Mouse (Mus musculus) heart, embryonic 14.5 days (tissue): ENCODE data around the gene Nxf1. TPM values are rescaled to one million over a fixed set of nuclear protein-coding genes. Genes with fewer than 3 reads are reported as not detected.

ENCODE experiments used
- ATAC-seq: fragments of 200-750 bp; cut with Nextera tagmentation; 2 replicates; pipeline ENCODE4 v1.8.0; 2017; ENCODE audit warnings: low read depth, moderate TSS enrichment; ENCODE audit not compliant: insufficient number of reproducible peaks, insufficient read depth, low FRiP score
- H3K27ac ChIP-seq, 2 experiments: fragments of 200-500 bp in 1 of 2; fragments of 300-500 bp in 1 of 2; sonication (generic) in 1 of 2; replicated peaks in 1 of 2; 2 replicates each; pipeline ENCODE4 v1.5.1; 2012 to 2014; ENCODE audit warnings: low read depth in 2 of 2, low read length in 2 of 2, control low read depth in 1 of 2, mild to moderate bottlenecking in 1 of 2, mixed read lengths in 1 of 2; ENCODE audit not compliant: control insufficient read depth in 1 of 2, insufficient read depth in 1 of 2
- H3K27me3 ChIP-seq: fragments of 300-500 bp; sonication (generic); 2 replicates; pipeline ENCODE4 v1.6.1; 2014; ENCODE audit warnings: mild to moderate bottlenecking, low read length, control low read depth; ENCODE audit not compliant: control insufficient read depth, insufficient read depth
- H3K36me3 ChIP-seq: fragments of 300-500 bp; sonication (generic); 2 replicates; pipeline ENCODE4 v1.6.1; 2014; ENCODE audit warnings: mild to moderate bottlenecking, control low read depth, low read length, mixed read lengths; ENCODE audit not compliant: control insufficient read depth, insufficient read depth
- H3K4me1 ChIP-seq, 2 experiments: fragments of 200-500 bp in 1 of 2; fragments of 300-500 bp in 1 of 2; sonication (generic) in 1 of 2; 2 replicates each; pipeline ENCODE4 v1.6.1; 2012 to 2014; ENCODE audit warnings: low read length in 2 of 2, control low read depth in 1 of 2, mixed read lengths in 1 of 2; ENCODE audit not compliant: control insufficient read depth in 2 of 2, insufficient read depth in 2 of 2
- H3K4me2 ChIP-seq: fragments of 300-500 bp; sonication (generic); 2 replicates; pipeline ENCODE4 v1.6.1; 2014; ENCODE audit warnings: mild to moderate bottlenecking, low read length
- H3K4me3 ChIP-seq, 2 experiments: fragments of 200-500 bp in 1 of 2; fragments of 300-500 bp in 1 of 2; sonication (generic) in 1 of 2; 2 replicates each; pipeline ENCODE4 v1.5.1; 2012 to 2014; ENCODE audit warnings: low read length in 2 of 2, mild to moderate bottlenecking in 2 of 2, control low read depth in 1 of 2, low read depth in 1 of 2, moderate library complexity in 1 of 2; ENCODE audit not compliant: control insufficient read depth in 1 of 2, insufficient read depth in 1 of 2
- H3K9ac ChIP-seq: fragments of 300-500 bp; sonication (generic); 2 replicates; pipeline ENCODE4 v1.6.1; 2014; ENCODE audit warnings: mild to moderate bottlenecking, low read length
- H3K9me3 ChIP-seq: fragments of 300-500 bp; sonication (generic); 2 replicates; pipeline ENCODE4 v1.6.1; 2016; ENCODE audit warnings: low read length, control low read depth; ENCODE audit not compliant: control insufficient read depth
- WGBS: fragments of 180-500 bp; shearing (Covaris S2); extraction: QIAGEN DNeasy Blood & Tissue Kit; methylation state at CpG from one replicate; pipeline ENCODE4 v1.1.7; 2014; 5-methylcytosine and 5-hydroxymethylcytosine counted together
- polyA plus RNA-seq: library from polyadenylated mRNA; unstranded; fragments of >200 nt; fragmentation: Nextera tagmentation; extraction: Ambion mirVana; gene quantifications from 2 replicates; pipeline ENCODE4 v1.2.1, GENCODE M21; 2014

Gene Nxf1
- polyA plus RNA-seq, 1 experiment from 2014 or later, result 105 TPM

DNA sequence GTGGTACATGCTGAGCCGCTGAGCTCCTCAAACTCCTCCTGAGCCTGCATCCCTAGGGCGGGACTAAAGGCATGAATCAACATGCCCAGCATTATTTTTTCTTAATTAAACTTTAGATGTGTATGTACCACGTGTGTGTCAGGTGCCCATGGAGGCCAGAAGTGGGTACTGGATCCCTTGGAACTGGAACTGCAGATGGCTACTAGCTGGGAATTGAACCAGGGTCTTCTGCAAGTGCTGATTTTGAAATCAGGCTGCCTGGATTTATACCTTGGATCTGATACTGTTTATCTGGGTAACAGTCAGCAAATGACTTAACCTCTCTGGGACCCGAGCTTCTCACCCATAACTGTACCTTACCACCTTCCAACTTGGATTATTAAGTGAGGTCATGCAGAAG lies 34.9 kb upstream of the Nxf1 start:
- Histone ChIP-seq H3K4me2 (peak overlapping the region; percentile 88), H3K4me1 (peaks cover 2 to 29% of the 10 kb centered on the region in 2 experiments; a peak in 3 of 4 replicates), H3K9ac (peak overlapping the region; percentile 87), H3K27ac (peak overlapping the region in 1 of 2 experiments; percentile 95; a peak in 2 of 4 replicates), H3K9me3 (no peaks in the 10 kb centered on the region), H3K36me3 (peaks cover 29% of the 10 kb centered on the region), H3K27me3 (no peaks in the 10 kb centered on the region), H3K4me3 (peak overlapping the region in 1 of 2 experiments; percentile 73; a peak in 2 of 4 replicates)
- no peak for ATAC-seq
- 66% methylated on average over 4 of the region's 4 CpGs for WGBS

DNA sequence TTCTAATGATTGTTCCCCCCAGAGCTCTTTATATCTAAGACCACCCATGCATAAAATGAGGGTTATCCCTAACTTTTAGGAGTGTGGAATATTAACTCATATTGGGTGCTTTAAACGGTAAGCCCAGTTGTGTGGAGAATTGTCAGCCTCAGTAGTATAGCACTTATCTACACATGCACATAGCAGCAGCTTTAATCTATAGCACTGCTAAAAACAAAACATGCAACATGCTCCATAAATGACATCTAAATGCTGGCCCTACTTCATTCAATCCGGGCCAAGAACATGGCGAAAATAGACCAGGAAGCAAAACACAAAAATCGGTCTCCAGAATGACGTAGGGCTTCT lies 34.3 kb upstream of the Nxf1 start:
- no peaks in the 10 kb centered on the region for H3K27me3 ChIP-seq
- H3K4me2 ChIP-seq, result peak overlapping the region; percentile 88
- peak overlapping the region; percentile 95 to 99 for H3K27ac ChIP-seq
- no peak for ATAC-seq
- H3K4me3 ChIP-seq, result peak overlapping the region; percentile 73 to 89
- 0% methylated on average over 5 of the region's 5 CpGs for WGBS
- peaks cover 2 to 29% of the 10 kb centered on the region in 2 experiments; a peak in 3 of 4 replicates for H3K4me1 ChIP-seq
- H3K9me3 ChIP-seq, result no peaks in the 10 kb centered on the region
- H3K9ac ChIP-seq, result peak overlapping the region; percentile 87
- peaks cover 30% of the 10 kb centered on the region for H3K36me3 ChIP-seq

DNA sequence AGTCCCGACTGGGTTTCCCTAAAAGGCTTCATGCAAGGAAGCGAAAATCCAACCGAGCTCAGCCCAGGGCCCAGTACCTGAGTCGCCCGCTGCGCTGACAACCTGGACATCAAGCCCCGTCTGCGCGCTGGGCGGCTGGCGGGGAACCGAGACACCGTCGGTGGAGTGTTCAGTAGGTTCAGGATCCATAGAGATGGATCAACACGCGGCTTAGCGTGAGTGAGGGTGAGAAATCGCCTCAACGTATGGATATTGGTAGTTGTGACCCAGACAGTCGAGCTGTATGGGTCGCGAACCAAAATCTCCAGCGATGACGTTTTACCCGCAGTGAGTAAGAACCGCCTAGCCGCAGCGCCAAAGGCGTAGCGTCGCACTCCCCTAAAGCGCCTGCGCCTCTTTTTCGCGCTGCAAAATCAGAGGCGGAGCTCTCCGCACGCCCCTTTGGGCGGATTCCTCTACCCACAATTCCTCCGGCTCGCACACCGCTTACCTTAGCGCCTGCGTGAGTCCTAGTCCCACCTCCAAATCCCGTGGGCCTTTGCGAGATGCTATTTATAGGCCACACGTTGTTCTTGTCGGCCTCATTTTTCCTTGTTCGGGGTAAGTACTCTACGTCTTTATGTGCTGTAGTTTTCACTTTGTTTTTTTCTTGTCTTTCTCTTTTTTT lies 33.8 kb upstream of the Nxf1 start, which contains the start of gene Slc3a2:
Gene Slc3a2, minus strand, starts transcription at position 463 of the 667 bp plus-strand sequence.
- H3K4me3 ChIP-seq, result peak within 1 kb of the TSS; percentile 73 to 91
- H3K36me3 ChIP-seq, result peaks cover 30% of the 10 kb centered on the region
- peak within 1 kb of the TSS; percentile 95 to 99 for H3K27ac ChIP-seq
- no peaks in the 10 kb centered on the region for H3K9me3 ChIP-seq
- H3K4me2 ChIP-seq, result peak within 1 kb of the TSS; percentile 88
- peak within 1 kb of the TSS; percentile 95 for H3K9ac ChIP-seq
- H3K27me3 ChIP-seq, result no peaks in the 10 kb centered on the region
- peak; percentile 96 for ATAC-seq
- peaks cover 2 to 29% of the 10 kb centered on the region in 2 experiments; a peak in 3 of 4 replicates for H3K4me1 ChIP-seq
- under 1% methylated on average over 50 of the region's 50 CpGs for WGBS

DNA sequence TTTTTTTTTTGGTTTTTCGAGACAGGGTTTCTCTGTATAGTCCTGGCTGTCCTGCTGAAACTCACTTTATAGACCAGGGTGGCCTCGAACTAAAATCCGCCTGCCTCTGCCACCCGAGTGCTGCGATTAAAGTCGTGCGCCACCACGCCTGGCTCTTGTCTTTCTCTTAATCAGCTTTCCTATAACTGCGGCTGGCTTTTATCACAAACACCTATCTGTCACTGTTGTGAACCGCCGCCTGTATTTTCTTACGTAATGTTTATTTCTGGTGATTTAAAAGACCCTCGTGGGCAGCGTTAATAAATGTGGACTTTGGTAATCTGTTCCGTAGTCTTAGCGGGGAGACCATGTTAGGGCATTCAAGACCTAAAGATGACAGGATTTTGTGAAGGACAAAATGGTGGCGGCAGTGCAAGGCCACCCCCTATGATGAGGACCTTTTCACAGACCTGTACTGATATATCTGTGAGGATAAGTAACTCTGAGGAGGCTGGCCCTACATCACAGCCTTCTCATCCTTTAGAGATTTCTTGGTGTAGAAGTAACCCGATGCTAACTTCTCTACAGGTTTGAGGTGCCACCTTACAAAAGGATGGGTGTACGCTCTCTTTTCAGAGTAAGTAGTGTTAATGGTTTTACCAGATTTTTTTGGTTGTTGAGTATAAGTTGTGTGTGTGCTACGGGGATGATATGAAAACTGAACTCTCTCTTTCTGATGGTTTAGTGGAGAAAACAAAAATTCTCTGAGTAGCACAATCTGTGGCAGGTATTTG lies 33.1 kb upstream of the Nxf1 start:
- H3K4me2 ChIP-seq, result peak overlapping the region; percentile 79
- 1% methylated on average over 20 of the region's 20 CpGs for WGBS
- H3K9me3 ChIP-seq, result no peaks in the 10 kb centered on the region
- peak overlapping the region; percentile 95 for H3K9ac ChIP-seq
- peak overlapping the region; percentile 86 to 88 for H3K27ac ChIP-seq
- peak overlapping the region; percentile 73 to 91 for H3K4me3 ChIP-seq
- H3K27me3 ChIP-seq, result no peaks in the 10 kb centered on the region
- H3K4me1 ChIP-seq, result peaks cover 2 to 29% of the 10 kb centered on the region in 2 experiments; a peak in 3 of 4 replicates
- ATAC-seq, result no peak
- H3K36me3 ChIP-seq, result peaks cover 30% of the 10 kb centered on the region

DNA sequence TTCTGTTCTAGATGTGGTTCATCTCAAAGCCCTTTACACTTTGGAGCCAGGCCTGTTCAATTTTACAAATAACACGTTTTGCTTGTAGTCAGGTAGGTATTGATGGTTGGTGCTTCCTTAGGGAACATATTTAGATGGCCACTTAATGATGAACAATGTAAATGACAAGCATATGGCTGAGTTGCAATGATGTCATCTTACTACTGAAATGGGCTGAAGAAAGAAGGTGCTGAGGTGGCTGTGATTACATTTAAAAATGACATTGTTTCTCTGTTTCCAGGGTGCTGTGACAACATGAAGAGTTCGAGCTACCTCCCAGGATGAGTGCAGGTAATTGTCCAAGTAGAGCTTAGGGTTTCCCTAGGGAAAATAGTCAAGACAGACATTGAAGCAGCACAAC lies 32.5 kb upstream of the Nxf1 start:
- H3K4me3 ChIP-seq, result peak overlapping the region; percentile 73 to 91; a peak in 3 of 4 replicates
- no peaks in the 10 kb centered on the region for H3K27me3 ChIP-seq
- 0% methylated on average over 2 of the region's 2 CpGs for WGBS
- peaks cover 2 to 29% of the 10 kb centered on the region in 2 experiments; a peak in 3 of 4 replicates for H3K4me1 ChIP-seq
- H3K9ac ChIP-seq, result peak overlapping the region; percentile 95
- peaks cover 30% of the 10 kb centered on the region for H3K36me3 ChIP-seq
- peak overlapping the region in 1 of 2 experiments; percentile 88; a peak in 1 of 4 replicates for H3K27ac ChIP-seq
- ATAC-seq, result no peak
- no peaks in the 10 kb centered on the region for H3K9me3 ChIP-seq
- H3K4me2 ChIP-seq, result peak overlapping the region; percentile 79

DNA sequence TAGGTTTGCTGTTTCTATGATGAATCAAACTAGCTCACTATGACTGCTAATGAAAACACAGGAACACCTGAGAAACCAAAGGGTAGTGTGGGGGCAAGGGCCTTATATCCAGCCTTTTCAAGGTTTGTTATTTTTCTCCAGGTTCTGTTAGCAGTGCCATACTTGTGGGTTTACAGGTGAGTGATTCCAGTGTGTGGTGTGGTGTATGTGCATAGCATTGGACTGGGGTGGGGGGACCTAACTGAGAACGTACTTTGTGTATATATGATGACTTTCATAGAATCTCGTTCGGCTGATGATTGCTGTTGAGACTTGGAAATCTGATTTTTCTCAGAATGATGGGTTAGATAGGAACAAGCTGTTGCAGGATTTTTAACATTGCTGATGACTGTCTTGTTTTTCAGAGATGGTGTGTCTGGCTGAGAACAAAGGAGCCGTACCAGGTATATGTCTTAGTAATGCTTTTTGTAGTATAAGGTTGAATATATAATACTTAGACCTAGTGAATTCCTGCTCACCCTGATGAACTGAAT lies 31.7 kb upstream of the Nxf1 start:
- Histone ChIP-seq H3K4me3 (peak overlapping the region in 1 of 2 experiments; percentile 73; a peak in 2 of 4 replicates), H3K9me3 (no peaks in the 10 kb centered on the region), H3K4me2 (peak overlapping the region; percentile 79), H3K4me1 (peaks cover 2 to 29% of the 10 kb centered on the region in 2 experiments; a peak in 3 of 4 replicates), H3K27ac (peak overlapping the region in 1 of 2 experiments; percentile 27; a peak in 1 of 4 replicates), H3K27me3 (no peaks in the 10 kb centered on the region), H3K9ac (peak overlapping the region; percentile 95), H3K36me3 (peaks cover 30% of the 10 kb centered on the region)
- 65% methylated on average over 4 of the region's 4 CpGs for WGBS
- no peak for ATAC-seq

DNA sequence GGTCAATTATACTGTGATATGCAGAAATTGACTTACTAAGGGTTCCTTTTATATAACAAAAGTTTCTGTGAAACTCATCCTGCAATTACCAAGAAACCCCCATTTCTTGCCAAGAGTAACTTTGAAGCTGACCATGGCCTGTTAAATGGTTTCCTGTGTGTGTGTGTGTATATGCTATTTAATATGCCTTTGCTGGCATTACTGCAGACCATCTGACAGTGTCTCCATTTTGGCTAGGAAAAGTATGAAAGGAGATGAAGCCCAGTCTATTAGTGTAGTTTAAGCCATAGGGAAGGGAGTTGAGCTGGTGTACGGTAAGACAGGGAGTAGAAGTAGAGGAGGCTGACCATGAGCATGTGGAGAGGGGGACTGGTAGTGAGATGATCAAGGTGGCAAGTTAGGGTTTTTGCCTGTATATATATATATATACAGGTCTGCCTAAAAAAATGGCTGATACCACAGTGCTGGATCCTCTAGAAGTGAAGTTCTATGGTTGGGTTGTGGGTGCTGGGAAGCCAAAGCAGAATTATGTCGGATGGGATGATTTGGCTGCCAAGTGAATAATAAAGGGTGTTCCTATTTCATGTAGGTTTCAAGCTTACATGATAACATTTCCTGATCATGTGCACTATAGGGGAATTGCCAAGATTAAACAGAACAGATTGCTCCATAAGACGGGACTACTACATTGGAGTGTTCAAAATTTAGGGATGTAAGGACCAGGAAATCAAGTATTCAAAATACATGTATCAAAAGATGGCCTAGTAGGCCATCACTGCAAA lies 30.1 kb upstream of the Nxf1 start:
- no peak overlapping the region for H3K4me2 ChIP-seq
- 32% methylated on average over 3 of the region's 3 CpGs for WGBS
- H3K27ac ChIP-seq, result no peak overlapping the region
- H3K27me3 ChIP-seq, result no peaks in the 10 kb centered on the region
- peaks cover 30% of the 10 kb centered on the region for H3K36me3 ChIP-seq
- no peak overlapping the region for H3K9ac ChIP-seq
- H3K9me3 ChIP-seq, result no peaks in the 10 kb centered on the region
- no peak for ATAC-seq
- H3K4me3 ChIP-seq, result no peak overlapping the region
- peaks cover 2 to 24% of the 10 kb centered on the region in 2 experiments; a peak in 3 of 4 replicates for H3K4me1 ChIP-seq
